Mouse (Mus musculus): ENCODE measurements at regions not wholly inside any gene's neighbourhood (a gene's known extent, or its start where the extent isn't known, plus 50 kb on each side); places are given as distances from the start of the nearest gene placed in this dataset.

DNA sequence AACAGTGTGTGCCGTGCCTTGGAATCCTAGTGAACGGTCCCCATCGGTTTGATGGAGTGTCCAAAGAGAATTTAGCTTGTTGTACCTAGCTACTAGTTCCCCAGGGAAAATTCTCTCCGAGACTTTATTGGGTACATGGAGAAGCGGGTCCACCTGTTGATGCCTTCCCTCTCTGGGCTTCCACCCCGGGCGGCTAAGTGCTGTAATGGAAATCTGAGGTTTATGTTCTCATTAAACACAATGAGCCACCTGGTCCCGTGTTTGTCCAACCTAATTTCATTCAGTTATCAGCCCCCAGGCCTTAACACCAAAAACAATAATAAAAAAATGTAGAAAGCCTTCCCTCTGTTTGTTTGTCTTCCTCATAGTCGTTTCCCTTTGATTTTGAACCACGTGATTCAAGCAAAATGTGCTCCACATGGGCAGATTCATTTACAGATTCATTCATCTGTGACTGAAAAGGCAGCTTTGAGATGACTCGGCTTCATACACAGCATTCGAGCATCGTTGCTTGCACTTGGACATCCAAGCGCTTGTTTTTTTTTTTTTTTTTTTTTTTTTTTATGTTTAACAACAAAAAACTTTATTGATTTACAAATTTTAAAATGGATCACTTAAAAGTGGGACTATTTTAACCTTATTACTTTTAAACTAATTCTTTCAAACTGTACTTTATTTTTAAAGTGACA lies 84.5 kb upstream of the Smim23 start:
- no peak overlapping the region for H3K27ac ChIP-seq (ENCODE audit: low read depth, low read length)
- H3K9ac ChIP-seq (ENCODE audit: low read depth, low read length), result no peak overlapping the region
- DNase-seq (ENCODE audit: low spot score) (no peak), ATAC-seq (ENCODE audit: low FRiP score) (no peak)
- WGBS, result 82% methylated on average over 14 of the region's 14 CpGs
- no peaks in the 10 kb centered on the region for H3K4me1 ChIP-seq (replicated peaks; ENCODE audit: control insufficient read depth, insufficient read depth, low read length)
- no peak overlapping the region for H3K4me3 ChIP-seq (ENCODE audit: low read depth, low read length)
- no peaks in the 10 kb centered on the region for H3K36me3 ChIP-seq (ENCODE audit: control insufficient read depth, insufficient read depth, low read length)
- no peaks in the 10 kb centered on the region for H3K27me3 ChIP-seq (ENCODE audit: control insufficient read depth, insufficient read depth, low read length)
- H3K4me2 ChIP-seq (replicated peaks; ENCODE audit: low read depth, low read length), result no peak overlapping the region
- no peaks in the 10 kb centered on the region for H3K9me3 ChIP-seq (ENCODE audit: control insufficient read depth, low read length)

DNA sequence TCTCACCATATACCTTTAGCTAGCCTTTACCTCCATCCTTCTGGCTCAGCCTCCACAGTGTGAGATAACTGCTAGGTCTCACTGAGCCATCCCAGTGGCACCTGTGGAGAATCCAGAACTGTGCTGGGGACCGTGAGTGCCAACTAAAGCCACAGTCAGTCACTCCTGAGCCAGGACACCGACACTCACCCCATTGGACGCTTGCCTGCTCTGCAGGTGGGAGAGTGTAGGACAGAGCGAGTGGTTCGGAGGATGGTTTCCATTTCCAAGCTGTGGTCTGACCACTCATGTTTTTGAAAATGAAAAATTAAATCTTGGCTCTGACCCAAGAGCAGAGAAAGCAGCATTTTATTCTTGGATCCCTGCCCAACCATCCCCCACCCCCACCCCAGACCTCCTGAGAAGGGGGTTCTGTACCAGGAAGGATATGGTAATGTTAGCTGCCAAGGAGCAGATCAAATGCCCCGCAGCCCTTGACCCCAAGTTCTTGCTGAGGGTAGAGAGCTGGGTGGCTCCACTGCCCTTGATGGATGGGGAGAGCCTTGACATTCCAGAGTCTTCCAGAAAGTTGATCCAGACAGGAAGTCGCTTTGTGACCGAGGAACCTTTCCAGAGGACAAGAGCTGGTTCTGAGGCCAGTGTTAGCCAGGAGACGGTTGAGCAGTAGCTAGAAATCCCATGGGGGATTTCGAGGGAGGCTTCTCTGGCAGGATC lies 83.3 kb upstream of the Smim23 start:
- Histone ChIP-seq H3K27ac (ENCODE audit: low read depth, low read length) (no peak overlapping the region), H3K9ac (ENCODE audit: low read depth, low read length) (no peak overlapping the region), H3K4me2 (replicated peaks; ENCODE audit: low read depth, low read length) (no peak overlapping the region), H3K4me1 (replicated peaks; ENCODE audit: control insufficient read depth, insufficient read depth, low read length) (no peaks in the 10 kb centered on the region), H3K27me3 (ENCODE audit: control insufficient read depth, insufficient read depth, low read length) (no peaks in the 10 kb centered on the region), H3K9me3 (ENCODE audit: control insufficient read depth, low read length) (no peaks in the 10 kb centered on the region), H3K36me3 (ENCODE audit: control insufficient read depth, insufficient read depth, low read length) (no peaks in the 10 kb centered on the region), H3K4me3 (ENCODE audit: low read depth, low read length) (no peak overlapping the region)
- WGBS, result 65% methylated on average over 10 of the region's 10 CpGs
- no peak for ATAC-seq (ENCODE audit: low FRiP score)
- no peak for DNase-seq (ENCODE audit: low spot score)

DNA sequence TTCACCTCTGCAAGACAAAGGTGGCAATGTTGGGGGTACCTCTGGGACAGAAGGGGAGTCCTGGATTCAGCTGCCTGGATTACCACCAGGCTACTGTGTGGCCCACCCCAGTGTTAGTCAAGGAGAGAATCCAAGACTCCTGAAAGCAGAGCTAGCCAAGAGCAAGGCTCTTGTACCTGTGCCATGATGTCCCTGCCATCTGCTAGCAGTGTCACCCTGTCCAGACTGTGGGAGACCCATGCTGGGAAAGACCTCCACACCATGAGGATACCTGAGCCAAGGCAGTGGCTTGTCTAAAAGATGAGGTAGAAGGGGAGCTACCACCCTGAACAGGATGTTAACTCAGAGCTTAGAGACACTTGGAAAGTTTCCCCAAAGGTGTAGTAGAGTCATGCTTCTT lies 79.6 kb upstream of the Smim23 start:
- Histone ChIP-seq H3K27ac (ENCODE audit: low read depth, low read length) (no peak overlapping the region), H3K4me3 (ENCODE audit: low read depth, low read length) (no peak overlapping the region), H3K36me3 (ENCODE audit: control insufficient read depth, insufficient read depth, low read length) (no peaks in the 10 kb centered on the region), H3K9ac (ENCODE audit: low read depth, low read length) (no peak overlapping the region), H3K9me3 (ENCODE audit: control insufficient read depth, low read length) (no peaks in the 10 kb centered on the region), H3K27me3 (ENCODE audit: control insufficient read depth, insufficient read depth, low read length) (no peaks in the 10 kb centered on the region), H3K4me2 (replicated peaks; ENCODE audit: low read depth, low read length) (no peak overlapping the region), H3K4me1 (replicated peaks; ENCODE audit: control insufficient read depth, insufficient read depth, low read length) (no peaks in the 10 kb centered on the region)
- DNase-seq (ENCODE audit: low spot score) (no peak), ATAC-seq (ENCODE audit: low FRiP score) (no peak)

DNA sequence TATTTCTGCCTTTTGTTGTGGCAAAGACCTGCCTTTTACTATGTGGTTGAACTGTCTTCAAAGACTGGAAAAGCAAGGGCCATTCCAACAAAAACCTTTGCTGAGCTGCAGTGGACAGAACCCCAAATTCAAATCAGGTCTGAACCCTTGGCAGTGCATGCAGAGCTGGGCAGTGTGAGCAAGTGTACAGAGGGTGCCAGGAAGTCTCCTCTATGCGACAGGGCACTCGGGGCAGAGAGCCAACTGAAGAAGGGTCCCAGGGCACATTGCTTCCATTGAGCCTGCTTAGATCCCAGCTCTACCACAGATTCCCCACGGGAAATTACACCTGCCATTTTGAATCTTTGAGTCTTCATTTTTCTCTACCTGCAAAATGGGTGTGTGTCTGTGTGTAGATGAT lies 79.0 kb upstream of the Smim23 start:
- DNase-seq (ENCODE audit: low spot score) (no peak), ATAC-seq (ENCODE audit: low FRiP score) (no peak)
- no peak overlapping the region for H3K4me3 ChIP-seq (ENCODE audit: low read depth, low read length)
- no peak overlapping the region for H3K9ac ChIP-seq (ENCODE audit: low read depth, low read length)
- no peaks in the 10 kb centered on the region for H3K4me1 ChIP-seq (replicated peaks; ENCODE audit: control insufficient read depth, insufficient read depth, low read length)
- no peak overlapping the region for H3K27ac ChIP-seq (ENCODE audit: low read depth, low read length)
- WGBS, result 87% methylated on average over 3 of the region's 3 CpGs
- no peaks in the 10 kb centered on the region for H3K9me3 ChIP-seq (ENCODE audit: control insufficient read depth, low read length)
- H3K36me3 ChIP-seq (ENCODE audit: control insufficient read depth, insufficient read depth, low read length), result no peaks in the 10 kb centered on the region
- no peaks in the 10 kb centered on the region for H3K27me3 ChIP-seq (ENCODE audit: control insufficient read depth, insufficient read depth, low read length)
- no peak overlapping the region for H3K4me2 ChIP-seq (replicated peaks; ENCODE audit: low read depth, low read length)

DNA sequence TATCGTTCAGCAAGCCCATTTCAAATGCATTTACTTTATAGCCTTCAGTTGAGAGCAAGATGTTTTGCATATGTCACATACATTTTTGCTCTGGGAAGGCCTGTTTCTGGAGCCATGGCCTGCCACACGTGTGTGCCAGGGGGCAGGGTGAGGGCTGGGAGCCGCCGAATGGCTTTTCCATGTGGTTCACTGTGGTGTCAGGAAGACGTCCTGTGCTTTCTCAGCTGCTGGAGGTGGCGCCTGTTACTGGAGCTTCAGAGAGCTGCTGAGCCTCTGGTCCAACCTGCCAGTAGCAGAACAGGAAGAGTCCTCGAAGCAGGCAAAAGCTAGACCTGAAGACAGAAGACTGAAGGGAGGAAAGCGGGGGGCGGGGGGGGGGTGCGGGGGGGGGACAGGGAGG lies 78.5 kb upstream of the Smim23 start:
- ATAC-seq (ENCODE audit: low FRiP score) (no peak), DNase-seq (ENCODE audit: low spot score) (no peak)
- Histone ChIP-seq H3K36me3 (ENCODE audit: control insufficient read depth, insufficient read depth, low read length) (no peaks in the 10 kb centered on the region), H3K27ac (ENCODE audit: low read depth, low read length) (no peak overlapping the region), H3K4me3 (ENCODE audit: low read depth, low read length) (no peak overlapping the region), H3K4me1 (replicated peaks; ENCODE audit: control insufficient read depth, insufficient read depth, low read length) (no peaks in the 10 kb centered on the region), H3K4me2 (replicated peaks; ENCODE audit: low read depth, low read length) (no peak overlapping the region), H3K27me3 (ENCODE audit: control insufficient read depth, insufficient read depth, low read length) (no peaks in the 10 kb centered on the region), H3K9ac (ENCODE audit: low read depth, low read length) (no peak overlapping the region), H3K9me3 (ENCODE audit: control insufficient read depth, low read length) (no peaks in the 10 kb centered on the region)
- WGBS, result 64% methylated on average over 7 of the region's 10 CpGs

DNA sequence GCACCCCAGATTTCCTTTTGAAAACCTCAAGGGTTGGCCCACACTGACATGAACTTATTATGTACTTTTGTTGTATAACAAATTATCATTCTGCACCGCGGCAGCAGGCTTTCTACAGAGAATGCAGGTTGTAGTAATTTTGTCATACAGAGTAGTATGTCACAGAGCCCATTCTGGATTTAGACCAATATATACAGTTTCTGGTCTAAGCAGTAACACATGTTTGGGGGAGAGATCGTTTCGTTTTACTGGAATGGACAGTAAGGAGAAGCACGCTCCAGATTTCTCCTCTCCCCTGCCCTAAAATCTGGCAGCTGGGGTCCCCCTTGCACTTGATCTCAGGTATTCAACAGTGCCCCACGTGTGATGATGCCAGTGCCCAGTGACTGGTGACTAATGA lies 76.0 kb upstream of the Smim23 start:
- ATAC-seq (ENCODE audit: low FRiP score) (no peak), DNase-seq (ENCODE audit: low spot score) (no peak)
- Histone ChIP-seq H3K27me3 (ENCODE audit: control insufficient read depth, insufficient read depth, low read length) (no peaks in the 10 kb centered on the region), H3K4me2 (replicated peaks; ENCODE audit: low read depth, low read length) (no peak overlapping the region), H3K4me1 (replicated peaks; ENCODE audit: control insufficient read depth, insufficient read depth, low read length) (no peaks in the 10 kb centered on the region), H3K9ac (ENCODE audit: low read depth, low read length) (no peak overlapping the region), H3K27ac (ENCODE audit: low read depth, low read length) (no peak overlapping the region), H3K9me3 (ENCODE audit: control insufficient read depth, low read length) (no peaks in the 10 kb centered on the region), H3K4me3 (ENCODE audit: low read depth, low read length) (no peak overlapping the region), H3K36me3 (ENCODE audit: control insufficient read depth, insufficient read depth, low read length) (no peaks in the 10 kb centered on the region)
- WGBS, result 76% methylated on average over 6 of the region's 6 CpGs

DNA sequence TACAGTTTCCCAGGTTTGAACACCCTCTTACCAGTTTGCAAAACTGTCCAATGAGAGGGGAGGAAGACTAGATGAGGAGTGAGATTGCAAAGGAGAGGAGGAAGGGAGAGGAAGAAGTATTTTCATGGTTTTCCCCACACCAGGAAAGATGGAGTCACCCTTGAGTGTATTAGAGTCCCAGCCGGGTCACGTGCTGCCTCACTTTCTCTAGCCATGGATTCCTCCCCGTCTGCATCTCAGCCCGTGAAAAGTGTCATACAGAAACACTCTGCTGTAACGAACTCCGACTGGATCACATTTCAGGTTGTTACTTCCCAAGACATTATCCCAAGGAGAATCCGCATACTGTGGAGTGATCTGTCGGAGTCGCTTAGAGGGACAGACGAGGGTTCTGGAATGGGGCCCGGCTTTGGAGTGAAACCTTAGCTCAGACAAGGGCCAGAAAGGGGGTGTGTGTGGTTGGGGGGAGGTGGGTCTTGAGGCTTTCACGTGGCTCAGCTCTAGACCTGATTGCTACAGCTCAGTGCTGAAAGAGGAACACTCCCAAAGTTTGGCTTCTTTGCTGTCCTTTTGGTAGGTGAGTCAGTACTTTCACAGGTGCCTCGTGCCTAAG lies 75.3 kb upstream of the Smim23 start:
- DNase-seq (ENCODE audit: low spot score), result no peak
- H3K4me3 ChIP-seq (ENCODE audit: low read depth, low read length), result no peak overlapping the region
- no peak overlapping the region for H3K27ac ChIP-seq (ENCODE audit: low read depth, low read length)
- no peak overlapping the region for H3K4me2 ChIP-seq (replicated peaks; ENCODE audit: low read depth, low read length)
- H3K9ac ChIP-seq (ENCODE audit: low read depth, low read length), result no peak overlapping the region
- WGBS, result 50% methylated on average over 13 of the region's 13 CpGs
- H3K9me3 ChIP-seq (ENCODE audit: control insufficient read depth, low read length), result no peaks in the 10 kb centered on the region
- H3K4me1 ChIP-seq (replicated peaks; ENCODE audit: control insufficient read depth, insufficient read depth, low read length), result no peaks in the 10 kb centered on the region
- no peaks in the 10 kb centered on the region for H3K27me3 ChIP-seq (ENCODE audit: control insufficient read depth, insufficient read depth, low read length)
- H3K36me3 ChIP-seq (ENCODE audit: control insufficient read depth, insufficient read depth, low read length), result no peaks in the 10 kb centered on the region
- no peak for ATAC-seq (ENCODE audit: low FRiP score)

DNA sequence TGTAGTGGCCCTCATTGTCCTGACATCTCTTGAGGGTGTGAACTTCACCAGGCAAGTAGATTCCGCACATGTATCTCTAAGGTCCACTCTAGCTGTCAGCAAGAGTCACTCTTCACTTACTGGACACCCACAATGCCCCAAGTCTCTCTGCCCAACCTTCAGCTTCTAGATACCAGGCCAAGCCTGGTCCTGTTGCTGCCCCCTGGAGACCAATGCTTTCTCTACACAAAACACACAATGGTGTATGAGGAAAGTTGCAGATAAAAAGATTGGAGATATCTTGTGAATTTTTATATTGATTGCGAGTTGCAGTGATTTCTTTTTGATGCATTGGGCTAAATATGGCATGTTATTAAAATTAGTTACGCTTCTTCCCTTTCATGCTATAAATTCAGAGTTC lies 71.0 kb upstream of the Smim23 start:
- no peak for DNase-seq (ENCODE audit: low spot score)
- Histone ChIP-seq H3K27ac (ENCODE audit: low read depth, low read length) (no peak overlapping the region), H3K4me1 (replicated peaks; ENCODE audit: control insufficient read depth, insufficient read depth, low read length) (no peaks in the 10 kb centered on the region), H3K9me3 (ENCODE audit: control insufficient read depth, low read length) (no peaks in the 10 kb centered on the region), H3K4me3 (ENCODE audit: low read depth, low read length) (no peak overlapping the region), H3K27me3 (ENCODE audit: control insufficient read depth, insufficient read depth, low read length) (no peaks in the 10 kb centered on the region), H3K36me3 (ENCODE audit: control insufficient read depth, insufficient read depth, low read length) (no peaks in the 10 kb centered on the region), H3K9ac (ENCODE audit: low read depth, low read length) (no peak overlapping the region), H3K4me2 (replicated peaks; ENCODE audit: low read depth, low read length) (no peak overlapping the region)
- ATAC-seq (ENCODE audit: low FRiP score), result no peak
- 81% methylated on average over 3 of the region's 3 CpGs for WGBS

Measured in hindbrain, embryonic 11.5 days (tissue).